Comparison of ENCODE assay signal across 8 mouse cellular contexts in the genomic region with DNA sequence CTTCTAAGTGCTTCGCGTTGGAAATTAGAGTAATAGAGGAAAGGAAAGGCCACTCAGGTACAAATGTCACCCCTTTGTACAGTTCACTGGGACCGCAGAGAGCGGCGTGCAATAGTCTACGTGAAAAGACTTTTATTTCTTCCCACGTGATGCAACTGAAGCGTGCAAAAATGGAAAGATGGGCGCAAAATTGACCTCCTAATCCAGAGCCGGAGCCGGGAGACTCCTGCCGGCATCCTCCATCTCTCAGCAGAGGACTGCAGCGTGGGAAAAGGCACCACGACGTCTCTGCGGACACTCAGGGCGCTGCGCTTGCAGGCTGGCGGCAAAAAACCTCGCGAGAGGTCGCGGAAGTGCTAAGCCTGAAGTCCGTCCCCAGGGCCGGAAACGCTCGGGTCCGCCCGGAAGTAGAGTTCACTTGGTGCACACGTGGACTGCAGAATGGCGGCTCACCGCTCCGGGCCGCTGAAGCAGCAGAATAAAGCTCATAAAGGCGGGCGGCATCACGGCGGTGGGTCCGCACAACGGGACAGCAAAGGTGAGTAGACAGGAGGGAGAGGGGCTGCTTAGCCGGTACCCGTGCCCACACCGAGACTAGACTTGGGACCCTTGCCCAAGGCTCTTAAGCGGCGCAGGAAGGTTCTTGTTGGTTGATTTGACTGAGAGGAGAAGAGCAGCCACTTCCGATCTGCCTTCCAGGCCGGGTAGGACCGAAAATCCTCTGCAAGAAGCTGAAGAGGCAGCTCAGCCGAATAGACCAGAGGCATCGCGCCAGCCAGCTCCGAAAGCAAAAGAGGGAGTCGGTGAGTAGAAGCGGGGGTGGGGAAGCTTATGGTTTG. TPM values are rescaled to one million over a fixed set of nuclear protein-coding genes. Genes with fewer than 3 reads are reported as not detected.
A peak's percentile ranks its signal among the peaks of the same experiment; 100 is the strongest.
DNase-seq lines count a peak whose midpoint lies in the region; ATAC-seq and TF ChIP-seq lines count a peak whose summit lies in the region.

Tsr1 (plus strand) TSS at position 394 of the 839 bp plus-strand sequence.

- peak; percentile 98 for DNase-seq in brain, adult 2 months (ENCODE audit: low read depth, low spot score)
- peak; percentile 87 to 88 for DNase-seq in natural killer cell, adult 2 months (ENCODE audit: low spot score in 2 of 2)

- H3K4me1 ChIP-seq in heart, embryonic 11.5 days (ENCODE audit: control insufficient read depth, insufficient read depth, low read length) = peaks cover 5% of the 10 kb centered on the region; the same call in 1 of the 2 replicates
- H3K4me1 ChIP-seq in kidney, embryonic 16.5 days (ENCODE audit: insufficient read depth, low read length) = peaks cover 27% of the 10 kb centered on the region
- H3K4me1 ChIP-seq in liver, embryonic 12.5 days = peaks cover 43% of the 10 kb centered on the region
- peaks cover 15% of the 10 kb centered on the region; the same call in 1 of the 2 replicates for H3K4me1 ChIP-seq in stomach, embryonic 15.5 days

- H3K27me3 ChIP-seq in C2C12 (ENCODE audit: control insufficient read depth, insufficient read depth, insufficient read length) = no peaks in the 10 kb centered on the region
- no peaks in the 10 kb centered on the region for H3K27me3 ChIP-seq in heart, embryonic 11.5 days (ENCODE audit: control insufficient read depth, insufficient read depth, low read length)
- H3K27me3 ChIP-seq in kidney, embryonic 16.5 days (ENCODE audit: insufficient read depth, low read length) = no peaks in the 10 kb centered on the region
- no peaks in the 10 kb centered on the region for H3K27me3 ChIP-seq in liver, embryonic 12.5 days (replicated peaks)
- no peaks in the 10 kb centered on the region for H3K27me3 ChIP-seq in stomach, embryonic 15.5 days (replicated peaks)

- H3K36me3 ChIP-seq in C2C12 (ENCODE audit: control insufficient read depth, insufficient read depth) = peaks cover 41% of the 10 kb centered on the region
- peaks cover 20% of the 10 kb centered on the region; the same call in 1 of the 2 replicates for H3K36me3 ChIP-seq in heart, embryonic 11.5 days (ENCODE audit: control insufficient read depth, insufficient read depth, low read length)
- peaks cover 33% of the 10 kb centered on the region for H3K36me3 ChIP-seq in kidney, embryonic 16.5 days (ENCODE audit: insufficient read depth, low read length)
- H3K36me3 ChIP-seq in liver, embryonic 12.5 days = peaks cover 41% of the 10 kb centered on the region
- H3K36me3 ChIP-seq in stomach, embryonic 15.5 days = peaks cover 17% of the 10 kb centered on the region

- no peaks in the 10 kb centered on the region for H3K9me3 ChIP-seq in heart, embryonic 11.5 days (replicated peaks; ENCODE audit: control insufficient read depth, low read length)
- H3K9me3 ChIP-seq in kidney, embryonic 16.5 days (ENCODE audit: low read length) = no peaks in the 10 kb centered on the region
- no peaks in the 10 kb centered on the region for H3K9me3 ChIP-seq in liver, embryonic 12.5 days (replicated peaks)
- H3K9me3 ChIP-seq in stomach, embryonic 15.5 days = no peaks in the 10 kb centered on the region

- H3K79me2 ChIP-seq in C2C12 (ENCODE audit: control insufficient read depth, insufficient read depth) = peaks cover 59% of the 10 kb centered on the region

- H3K4me3 ChIP-seq in C2C12 (ENCODE audit: insufficient read depth, poor library complexity, severe bottlenecking) = peak within 1 kb of the TSS; percentile 100
- H3K4me3 ChIP-seq in heart, embryonic 11.5 days (ENCODE audit: low read depth, low read length) = peak within 1 kb of the TSS; percentile 91
- H3K4me3 ChIP-seq in kidney, embryonic 16.5 days (ENCODE audit: low read length) = peak within 1 kb of the TSS; percentile 67
- H3K4me3 ChIP-seq in liver, embryonic 12.5 days = peak within 1 kb of the TSS; percentile 84
- H3K4me3 ChIP-seq in stomach, embryonic 15.5 days (replicated peaks) = peak within 1 kb of the TSS; percentile 96

- peak within 1 kb of the TSS; percentile 82 for H3K9ac ChIP-seq in heart, embryonic 11.5 days (ENCODE audit: low read depth, low read length)
- peak within 1 kb of the TSS; percentile 88 for H3K9ac ChIP-seq in kidney, embryonic 16.5 days (replicated peaks; ENCODE audit: low read length)
- H3K9ac ChIP-seq in liver, embryonic 12.5 days = peak within 1 kb of the TSS; percentile 84
- peak within 1 kb of the TSS; percentile 87 for H3K9ac ChIP-seq in stomach, embryonic 15.5 days

- peak; percentile 92 for ATAC-seq in erythroblast, adult 5-6 weeks (replicated peaks; ENCODE audit: low FRiP score, poor library complexity, severe bottlenecking)
- ATAC-seq in heart, embryonic 11.5 days (replicated peaks; ENCODE audit: insufficient number of reproducible peaks, low FRiP score, low TSS enrichment) = peak; percentile 78
- peak; percentile 89 for ATAC-seq in kidney, embryonic 16.5 days (ENCODE audit: low FRiP score, low TSS enrichment)
- peak; percentile 84 for ATAC-seq in liver, embryonic 12.5 days
- ATAC-seq in stomach, embryonic 15.5 days (ENCODE audit: insufficient read depth, low FRiP score, low read depth) = peak; percentile 85

- H3K4me2 ChIP-seq in heart, embryonic 11.5 days = peak within 1 kb of the TSS; percentile 94
- H3K4me2 ChIP-seq in kidney, embryonic 16.5 days (replicated peaks; ENCODE audit: low read depth, low read length) = peak within 1 kb of the TSS; percentile 95
- peak within 1 kb of the TSS; percentile 100 for H3K4me2 ChIP-seq in liver, embryonic 12.5 days
- peak within 1 kb of the TSS; percentile 98 for H3K4me2 ChIP-seq in stomach, embryonic 15.5 days

- H3ac ChIP-seq in C2C12 (ENCODE audit: control insufficient read depth, insufficient read length, low read depth) = peak within 1 kb of the TSS; percentile 92

- TF ChIP-seq CTCF in C2C12 (IDR thresholded peaks at IDR 0.05; ENCODE audit: control insufficient read depth, insufficient read depth, insufficient read length) = no peak

- WGBS in heart, embryonic 11.5 days (ENCODE audit: insufficient replicate concordance) = under 1% methylated on average over 54 of the region's 54 CpGs
- under 1% methylated on average over 54 of the region's 54 CpGs for WGBS in kidney, embryonic 16.5 days
- WGBS in liver, embryonic 12.5 days (ENCODE audit: insufficient replicate concordance) = under 1% methylated on average over 54 of the region's 54 CpGs
- under 1% methylated on average over 54 of the region's 54 CpGs for WGBS in stomach, embryonic 15.5 days

- peak within 1 kb of the TSS; percentile 79 for H3K27ac ChIP-seq in heart, embryonic 11.5 days (ENCODE audit: low read depth, low read length)
- peak within 1 kb of the TSS; percentile 90 for H3K27ac ChIP-seq in kidney, embryonic 16.5 days (ENCODE audit: low read length)
- peak within 1 kb of the TSS; percentile 81 for H3K27ac ChIP-seq in liver, embryonic 12.5 days
- H3K27ac ChIP-seq in stomach, embryonic 15.5 days = peak within 1 kb of the TSS; percentile 91

- H3K79me3 ChIP-seq in C2C12 (ENCODE audit: low read depth) = peaks cover 45% of the 10 kb centered on the region

TF ChIP-seq in C2C12, 6 proteins besides CTCF, POLR2A, EP300 and RAD21:
- TF ChIP-seq MYOD1 (IDR thresholded peaks at IDR 0.05; ENCODE audit: control insufficient read depth, insufficient read length, low read depth) (no peak), MAX (IDR thresholded peaks at IDR 0.05) (peak; percentile 97), USF1 (IDR thresholded peaks at IDR 0.05; ENCODE audit: low read depth) (peak; percentile 26)

RNA-seq across cellular contexts. Expression of gene Tsr1, which starts in this region (rescaled TPM):
- polyA plus RNA-seq in C2C12 (2012; fragmentation: generic; extraction: Trizol) = 42.2 TPM
- total RNA-seq in erythroblast, adult 5-6 weeks (2015; ENCODE audit: low replicate concordance) = 8.8 and 10.0 TPM in 2 replicates
- total RNA-seq in erythroblast, adult 5-6 weeks (2017; ENCODE audit: low replicate concordance) = 9.5 and 13.9 TPM in 2 replicates
- 34.0 and 40.6 TPM in 2 replicates for polyA plus RNA-seq in heart, embryonic 11.5 days (2014; fragmentation: Nextera tagmentation; extraction: Ambion mirVana)
- 50.1 and 50.8 TPM in 2 replicates for polyA plus RNA-seq in kidney, embryonic 16.5 days (2015; fragmentation: Nextera tagmentation; extraction: Ambion mirVana)
- polyA plus RNA-seq in liver, embryonic 12.5 days (2016; fragmentation: Nextera tagmentation; extraction: Ambion mirVana) = 45.5 and 47.1 TPM in 2 replicates
- 43.3 and 48.3 TPM in 2 replicates for polyA plus RNA-seq in stomach, embryonic 15.5 days (2015; fragmentation: Nextera tagmentation; extraction: Ambion mirVana)

Comparison
In these comparisons a context has a peak if more than half of its experiments do, and no peak if none do; other contexts are left out.
1. Peak in every context shown above with its lines: DNase-seq, ATAC-seq, H3K4me3 ChIP-seq and H3K27ac ChIP-seq.